Mouse (Mus musculus) lung, adult 2 months (tissue): ENCODE measurements around the gene Hcst. TPM values are rescaled to one million over a fixed set of nuclear protein-coding genes. Genes with fewer than 3 reads are reported as not detected.

Experiments used
- DNase-seq: peaks from one replicate; pipeline ENCODE4 v3.0.0; 2022
- H3K4me1 ChIP-seq: fragments of 200-500 bp; 2 replicates; pipeline ENCODE4 v1.6.1; 2011; ENCODE audit warnings: low read length; ENCODE audit not compliant: control insufficient read depth, insufficient read depth
- H3K4me3 ChIP-seq: fragments of 200-500 bp; replicated peaks from 2 replicates; pipeline ENCODE3; 2011; ENCODE audit warnings: low read depth, mild to moderate bottlenecking, control low read depth, low read length; ENCODE audit errors: extremely low read depth
- CTCF ChIP-seq: fragments of 200-500 bp; IDR thresholded peaks from 2 replicates; pipeline ENCODE4 v1.5.1; 2011; ENCODE audit warnings: mild to moderate bottlenecking, low read length, control low read depth; ENCODE audit not compliant: insufficient read depth
- POLR2A ChIP-seq: fragments of 200-500 bp; IDR thresholded peaks from 2 replicates; pipeline ENCODE4 v1.6.1; 2011; ENCODE audit warnings: low read depth, mild to moderate bottlenecking, control low read depth, low read length, borderline replicate concordance; ENCODE audit errors: extremely low read depth
- WGBS: fragments of 180-500 bp; shearing (Covaris S2); methylation state at CpG from one replicate; pipeline ENCODE4 v1.1.7; 2018; 5-methylcytosine and 5-hydroxymethylcytosine counted together
- polyA plus RNA-seq: library from polyadenylated mRNA; depleted of rRNA; stranded (reverse); fragments of >200 nt; gene quantifications from 2 replicates; pipeline ENCODE4 v1.2.3, GENCODE M21; 2012

The Hcst gene
- polyA plus RNA-seq, 1 experiment, result 33.9 TPM

DNA sequence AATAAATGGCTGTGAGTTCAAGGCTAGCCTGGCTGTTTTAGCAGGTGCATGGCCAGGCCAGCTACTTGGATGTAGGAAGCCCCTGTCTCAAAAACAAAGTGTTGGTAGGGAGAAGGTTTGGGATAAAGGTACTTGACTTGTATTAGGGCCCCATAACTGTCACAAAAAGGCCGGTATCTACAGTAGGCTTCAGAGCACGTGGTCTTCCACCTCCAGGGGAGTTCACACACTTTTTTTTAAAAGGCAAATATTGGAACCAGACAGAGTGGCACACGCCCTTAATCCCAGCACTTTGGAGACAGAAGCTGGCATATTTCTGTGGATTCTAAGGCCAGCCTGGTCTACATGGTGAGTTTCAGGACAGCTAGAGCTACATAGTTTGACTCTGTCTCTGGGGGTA lies 1.0 kb upstream of the Hcst start:
- 56% methylated on average over 3 of the region's 3 CpGs for WGBS
- no peak for DNase-seq

DNA sequence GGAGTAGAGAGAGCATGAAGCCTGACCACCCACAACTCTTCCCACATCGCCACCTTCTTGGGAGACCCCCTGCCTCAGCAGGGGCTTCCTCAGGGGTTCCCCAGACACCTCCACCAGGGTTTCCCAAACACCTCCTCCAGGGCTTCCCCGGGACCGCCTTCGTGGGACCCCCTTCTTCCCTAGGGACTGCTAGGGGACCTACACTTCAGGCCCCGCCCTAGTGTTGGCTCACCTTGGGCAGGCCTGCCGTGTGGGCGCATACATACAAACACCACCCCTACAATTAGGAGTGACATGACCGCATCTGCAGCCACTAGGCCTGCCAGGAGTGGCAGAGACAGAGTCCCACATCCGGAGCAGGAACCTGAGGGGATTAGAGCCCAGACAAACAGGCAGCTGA lies 1.8 kb downstream of the Hcst start:
- no peak overlapping the region for H3K4me3 ChIP-seq
- H3K4me1 ChIP-seq, result no peaks in the 10 kb centered on the region; the same call in 1 of the 2 replicates
- WGBS, result 57% methylated on average over 9 of the region's 9 CpGs
- TF ChIP-seq CTCF (no peak), POLR2A (no peak)
- DNase-seq, result no peak

More for the DNA sequence above, 1.0 kb upstream of the Hcst start:
- no peak overlapping the region for H3K4me3 ChIP-seq
- TF ChIP-seq POLR2A (no peak), CTCF (no peak)
- H3K4me1 ChIP-seq, result no peaks in the 10 kb centered on the region; the same call in 1 of the 2 replicates

DNA sequence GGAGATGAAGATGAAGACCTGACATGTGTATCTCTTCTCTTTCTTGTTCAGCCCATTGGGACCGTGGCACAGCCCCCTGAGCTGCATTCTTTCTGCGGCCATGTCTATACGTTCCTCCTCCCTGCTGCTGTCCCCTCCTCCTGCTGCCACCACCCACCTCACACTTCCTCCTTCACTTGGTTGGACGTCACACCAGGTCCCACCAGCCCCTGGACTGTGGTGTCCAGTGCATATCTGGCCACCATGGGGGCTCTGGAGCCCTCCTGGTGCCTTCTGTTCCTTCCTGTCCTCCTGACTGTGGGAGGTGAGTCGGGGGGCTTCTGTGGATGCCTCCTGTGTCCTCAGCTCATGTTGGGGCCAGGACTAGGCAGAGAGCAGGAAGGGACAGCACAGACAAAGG lies 6.1 kb downstream of the Hcst start, which contains the start of gene Tyrobp:
Gene Tyrobp (plus strand): TSS at position 165 of the 400 bp plus-strand sequence.
- no peak for DNase-seq
- Histone ChIP-seq H3K4me3 (peak within 1 kb of the TSS; percentile 36), H3K4me1 (no peaks in the 10 kb centered on the region)
- WGBS, result 45% methylated on average over 5 of the region's 5 CpGs
- TF ChIP-seq CTCF, result no peak
- peak; percentile 65; the same call in 1 of the 2 replicates for TF ChIP-seq POLR2A

- TF ChIP-seq POLR2A (no peak), CTCF (no peak)
- Histone ChIP-seq H3K4me3 (no peak overlapping the region), H3K4me1 (no peaks in the 10 kb centered on the region)
- 45% methylated on average over 4 of the region's 4 CpGs for WGBS
- no peak for DNase-seq
Observed at GRCm38 (mm10) chr7:30412735-30413147, 6.9 kb downstream of the Hcst start.

- no peak for DNase-seq
- WGBS, result 71% methylated on average over 3 of the region's 3 CpGs
- H3K4me3 ChIP-seq, result no peak overlapping the region
- H3K4me1 ChIP-seq, result no peaks in the 10 kb centered on the region
- no peak for TF ChIP-seq CTCF
Observed at GRCm38 (mm10) chr7:30411023-30411422, 8.6 kb downstream of the Hcst start.

GRCm38 (mm10) chr7:30409789-30410188 lies 9.9 kb downstream of the Hcst start:
- no peak for DNase-seq
- 39% methylated on average over 2 of the region's 2 CpGs for WGBS
- H3K4me3 ChIP-seq, result no peak overlapping the region
- no peaks in the 10 kb centered on the region for H3K4me1 ChIP-seq
- TF ChIP-seq POLR2A, result no peak
- no peak for TF ChIP-seq CTCF

GRCm38 (mm10) chr7:30408639-30409038 lies 11.0 kb downstream of the Hcst start:
- Histone ChIP-seq H3K4me3 (no peak overlapping the region), H3K4me1 (no peaks in the 10 kb centered on the region)
- WGBS, result 76% methylated on average over 3 of the region's 3 CpGs
- TF ChIP-seq CTCF (no peak), POLR2A (no peak)
- no peak for DNase-seq

DNA sequence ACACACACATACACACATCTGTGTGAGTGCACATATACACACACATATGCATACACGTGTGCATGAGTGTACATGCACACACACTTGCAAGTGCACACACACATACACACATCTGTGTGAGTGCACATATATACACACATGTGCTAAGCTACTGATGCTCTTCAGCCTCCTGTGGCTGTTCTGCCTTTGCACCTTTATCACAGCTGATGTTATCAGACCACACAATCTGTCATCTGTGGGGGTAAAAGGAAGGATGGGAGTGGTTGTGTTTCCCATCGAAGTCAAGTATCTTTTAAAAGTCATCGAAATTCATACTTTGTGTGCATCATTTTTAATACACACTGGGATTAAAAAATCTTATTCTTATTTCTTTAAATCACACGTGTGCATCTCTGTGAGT lies 17.3 kb downstream of the Hcst start:
- H3K4me1 ChIP-seq, result no peaks in the 10 kb centered on the region
- DNase-seq, result no peak
- no peak overlapping the region for H3K4me3 ChIP-seq
- WGBS, result 49% methylated on average over 4 of the region's 4 CpGs
- TF ChIP-seq POLR2A (no peak), CTCF (no peak)

- Histone ChIP-seq H3K4me1 (no peaks in the 10 kb centered on the region), H3K4me3 (no peak overlapping the region)
- TF ChIP-seq POLR2A, result no peak
- TF ChIP-seq CTCF, result no peak
- WGBS, result 60% methylated on average over 7 of the region's 7 CpGs
- no peak for DNase-seq
Observed at GRCm38 (mm10) chr7:30399671-30400070, 20.0 kb downstream of the Hcst start.

- H3K4me1 ChIP-seq, result peaks cover 4% of the 10 kb centered on the region; the same call in 1 of the 2 replicates
- no peak overlapping the region for H3K4me3 ChIP-seq
- TF ChIP-seq POLR2A (no peak), CTCF (peak; percentile 30; the same call in 1 of the 2 replicates)
- WGBS, result 49% methylated on average over 2 of the region's 2 CpGs
- DNase-seq, result no peak
Observed at GRCm38 (mm10) chr7:30394871-30395270, 24.8 kb downstream of the Hcst start.

DNA sequence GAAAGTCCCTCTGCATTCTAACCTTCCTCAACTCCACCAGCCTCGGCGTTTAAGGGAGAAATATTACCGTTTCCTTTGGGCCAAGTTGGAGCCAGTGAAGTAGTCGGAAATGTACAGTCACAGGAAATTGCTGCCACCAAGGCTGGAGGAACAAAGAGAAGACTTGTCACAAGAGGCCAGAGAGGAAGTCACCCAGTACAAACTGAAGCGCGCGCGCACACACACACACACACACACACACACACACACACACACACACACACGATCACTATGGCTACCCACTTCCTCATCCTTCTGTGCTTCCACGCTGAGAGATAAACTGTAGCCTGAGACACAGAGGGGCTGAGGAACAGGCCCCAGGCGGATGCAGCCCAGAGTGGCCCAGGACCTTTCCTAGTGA lies 25.3 kb downstream of the Hcst start:
- 17% methylated on average over 11 of the region's 11 CpGs for WGBS
- 0 out of 2 replicates have a peak, but pooled peaks have one; percentile 37 for TF ChIP-seq POLR2A
- TF ChIP-seq CTCF, result no peak
- no peak for DNase-seq
- Histone ChIP-seq H3K4me1 (peaks cover 4% of the 10 kb centered on the region; the same call in 1 of the 2 replicates), H3K4me3 (peak overlapping the region; percentile 21)
